Mouse (Mus musculus) left cerebral cortex, postnatal 10 days (tissue): ENCODE measurements around the gene Fahd2a. TPM values are rescaled to one million over a fixed set of nuclear protein-coding genes. Genes with fewer than 3 reads are reported as not detected.

ENCODE experiments used
- total RNA-seq, 2 experiments: library from RNA; stranded (reverse); gene quantifications; 2 replicates each; pipeline ENCODE4 v1.2.3; 2021

Gene Fahd2a
- total RNA-seq, 2 experiments from 2014 or later: 15.6 to 18.6 TPM

Other genes starting within 250 kb of the Fahd2a start
- gene 1810024B03Rik, start 236.3 kb downstream of the Fahd2a start, total RNA-seq: under 1 TPM; 0.67 to 0.81 TPM
- 10 to 100 TPM; 82.6 to 85.2 TPM for gene Snrnp200, start 236.2 kb downstream of the Fahd2a start, total RNA-seq
- gene Ciao1, start 196.7 kb downstream of the Fahd2a start, total RNA-seq: 10 to 100 TPM; 62.5 to 66.0 TPM
- gene Tmem127, start 196.7 kb downstream of the Fahd2a start, total RNA-seq: 100 to 1,000 TPM; 115 to 118 TPM
- gene Stard7, start 174.3 kb downstream of the Fahd2a start, total RNA-seq: 100 to 1,000 TPM; 189 to 201 TPM
- gene Dusp2, start 108.4 kb downstream of the Fahd2a start, total RNA-seq: 1 to 10 TPM; 4.5 to 6.1 TPM
- not detected for gene Astl, start 105.9 kb downstream of the Fahd2a start, total RNA-seq
- gene Adra2b, start 81.4 kb downstream of the Fahd2a start, total RNA-seq: under 1 TPM; 0.45 to 0.81 TPM
- under 1 TPM; 0.39 to 0.49 TPM for gene Gpat2, start 19.4 kb downstream of the Fahd2a start, total RNA-seq
- 10 to 100 TPM; 61.7 to 67.9 TPM for gene Kcnip3, start 77.5 kb upstream of the Fahd2a start, total RNA-seq
- under 1 TPM in 1 of 2 experiments, not detected in 1; 0.11 TPM for gene Prom2, start 96.9 kb upstream of the Fahd2a start, total RNA-seq
- gene Zfp661, start 142.5 kb upstream of the Fahd2a start, total RNA-seq: 1 to 10 TPM; 8.0 to 9.3 TPM
- 10 to 100 TPM; 90.7 to 100.0 TPM for gene Mrps5, start 142.7 kb upstream of the Fahd2a start, total RNA-seq
- 1 to 10 TPM; 3.9 to 7.9 TPM for gene Mal, start 212.1 kb upstream of the Fahd2a start, total RNA-seq